Mouse (Mus musculus) heart, embryonic 14.5 days (tissue): Measurements from ENCODE around the gene Gm26938. TPM values are rescaled to one million over a fixed set of nuclear protein-coding genes. Genes with fewer than 3 reads are reported as not detected.

Source experiments
- ATAC-seq: fragments of 200-750 bp; cut with Nextera tagmentation; 2 replicates; pipeline ENCODE4 v1.8.0; 2017; ENCODE audit warnings: low read depth, moderate TSS enrichment; ENCODE audit not compliant: insufficient number of reproducible peaks, insufficient read depth, low FRiP score
- H3K27ac ChIP-seq, 2 experiments: fragments of 200-500 bp in 1 of 2; fragments of 300-500 bp in 1 of 2; sonication (generic) in 1 of 2; replicated peaks in 1 of 2; 2 replicates each; pipeline ENCODE4 v1.5.1; 2012 to 2014; ENCODE audit warnings: low read depth in 2 of 2, low read length in 2 of 2, control low read depth in 1 of 2, mild to moderate bottlenecking in 1 of 2, mixed read lengths in 1 of 2; ENCODE audit not compliant: control insufficient read depth in 1 of 2, insufficient read depth in 1 of 2
- H3K27me3 ChIP-seq: fragments of 300-500 bp; sonication (generic); 2 replicates; pipeline ENCODE4 v1.6.1; 2014; ENCODE audit warnings: mild to moderate bottlenecking, low read length, control low read depth; ENCODE audit not compliant: control insufficient read depth, insufficient read depth
- H3K36me3 ChIP-seq: fragments of 300-500 bp; sonication (generic); 2 replicates; pipeline ENCODE4 v1.6.1; 2014; ENCODE audit warnings: mild to moderate bottlenecking, control low read depth, low read length, mixed read lengths; ENCODE audit not compliant: control insufficient read depth, insufficient read depth
- H3K4me1 ChIP-seq, 2 experiments: fragments of 200-500 bp in 1 of 2; fragments of 300-500 bp in 1 of 2; sonication (generic) in 1 of 2; 2 replicates each; pipeline ENCODE4 v1.6.1; 2012 to 2014; ENCODE audit warnings: low read length in 2 of 2, control low read depth in 1 of 2, mixed read lengths in 1 of 2; ENCODE audit not compliant: control insufficient read depth in 2 of 2, insufficient read depth in 2 of 2
- H3K4me2 ChIP-seq: fragments of 300-500 bp; sonication (generic); 2 replicates; pipeline ENCODE4 v1.6.1; 2014; ENCODE audit warnings: mild to moderate bottlenecking, low read length
- H3K4me3 ChIP-seq, 2 experiments: fragments of 200-500 bp in 1 of 2; fragments of 300-500 bp in 1 of 2; sonication (generic) in 1 of 2; 2 replicates each; pipeline ENCODE4 v1.5.1; 2012 to 2014; ENCODE audit warnings: low read length in 2 of 2, mild to moderate bottlenecking in 2 of 2, control low read depth in 1 of 2, low read depth in 1 of 2, moderate library complexity in 1 of 2; ENCODE audit not compliant: control insufficient read depth in 1 of 2, insufficient read depth in 1 of 2
- H3K9ac ChIP-seq: fragments of 300-500 bp; sonication (generic); 2 replicates; pipeline ENCODE4 v1.6.1; 2014; ENCODE audit warnings: mild to moderate bottlenecking, low read length
- H3K9me3 ChIP-seq: fragments of 300-500 bp; sonication (generic); 2 replicates; pipeline ENCODE4 v1.6.1; 2016; ENCODE audit warnings: low read length, control low read depth; ENCODE audit not compliant: control insufficient read depth
- WGBS: fragments of 180-500 bp; shearing (Covaris S2); extraction: QIAGEN DNeasy Blood & Tissue Kit; methylation state at CpG from one replicate; pipeline ENCODE4 v1.1.7; 2014; 5-methylcytosine and 5-hydroxymethylcytosine counted together
- polyA plus RNA-seq: library from polyadenylated mRNA; unstranded; fragments of >200 nt; fragmentation: Nextera tagmentation; extraction: Ambion mirVana; gene quantifications from 2 replicates; pipeline ENCODE4 v1.2.1, GENCODE M21; 2014

Gene Gm26938
- polyA plus RNA-seq, 1 experiment from 2014 or later, result not detected

- H3K4me2 ChIP-seq, result no peak overlapping the region
- 10% methylated on average over 13 of the region's 13 CpGs for WGBS
- ATAC-seq, result no peak
- H3K9me3 ChIP-seq, result no peaks in the 10 kb centered on the region
- no peak overlapping the region for H3K9ac ChIP-seq
- H3K27me3 ChIP-seq, result peaks cover 25% of the 10 kb centered on the region
- H3K4me3 ChIP-seq, result no peak overlapping the region
- peaks cover 11% of the 10 kb centered on the region in 2 experiments; a peak in 2 of 4 replicates for H3K4me1 ChIP-seq
- no peaks in the 10 kb centered on the region for H3K36me3 ChIP-seq
- no peak overlapping the region for H3K27ac ChIP-seq
Observed at GRCm38 (mm10) chr5:139813963-139814381, 12.2 kb downstream of the Gm26938 start.

- Histone ChIP-seq H3K27me3 (peaks cover 25% of the 10 kb centered on the region), H3K4me1 (peaks cover 11% of the 10 kb centered on the region in 2 experiments; a peak in 2 of 4 replicates), H3K4me3 (no peak overlapping the region), H3K9ac (no peak overlapping the region), H3K36me3 (no peaks in the 10 kb centered on the region), H3K27ac (no peak overlapping the region), H3K9me3 (no peaks in the 10 kb centered on the region), H3K4me2 (no peak overlapping the region)
- no peak for ATAC-seq
- WGBS, result 40% methylated on average over 10 of the region's 10 CpGs
Observed at GRCm38 (mm10) chr5:139813126-139813490, 13.1 kb downstream of the Gm26938 start.

DNA sequence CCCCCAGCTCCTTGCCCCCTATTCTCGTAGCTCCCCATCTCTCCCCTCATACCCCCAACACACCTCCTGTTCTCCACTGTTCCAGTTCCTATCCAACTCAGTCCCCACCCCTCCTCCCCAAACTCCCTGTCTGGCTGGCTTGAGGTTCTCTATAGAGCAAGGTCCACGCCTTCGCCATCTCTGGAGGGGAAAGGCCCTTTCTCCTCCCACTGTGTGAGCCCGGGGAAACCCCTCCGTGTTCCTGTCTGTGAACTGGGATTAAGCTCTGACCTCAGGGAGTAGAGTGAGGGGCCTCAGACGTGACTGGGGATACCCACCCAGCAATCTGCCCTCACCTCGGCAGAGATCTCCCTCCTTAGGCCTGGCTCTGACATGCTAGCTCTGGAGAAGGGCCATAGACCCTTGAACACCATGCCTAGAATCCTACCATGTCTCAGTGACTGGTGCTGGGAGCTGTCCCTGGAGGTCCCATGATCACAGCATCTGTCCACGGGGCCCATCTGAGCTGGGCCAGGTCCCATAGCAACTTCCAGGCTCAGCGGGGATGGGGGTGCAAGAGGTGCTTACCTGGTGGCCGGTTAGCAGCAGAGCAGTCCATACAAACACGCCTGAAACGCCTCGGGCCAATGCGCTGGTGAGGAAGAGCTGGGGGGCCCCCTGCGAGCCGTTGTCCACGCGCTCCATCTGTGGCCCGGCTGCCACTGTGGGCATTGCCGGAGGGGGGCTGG lies 13.6 kb downstream of the Gm26938 start:
- Histone ChIP-seq H3K9me3 (no peaks in the 10 kb centered on the region), H3K36me3 (no peaks in the 10 kb centered on the region), H3K4me2 (no peak overlapping the region), H3K27me3 (peaks cover 25% of the 10 kb centered on the region), H3K4me3 (no peak overlapping the region), H3K9ac (no peak overlapping the region), H3K27ac (no peak overlapping the region), H3K4me1 (peaks cover 11% of the 10 kb centered on the region in 2 experiments; a peak in 2 of 4 replicates)
- no peak for ATAC-seq
- WGBS, result 60% methylated on average over 20 of the region's 20 CpGs

- Histone ChIP-seq H3K4me2 (no peak overlapping the region), H3K27ac (no peak overlapping the region), H3K27me3 (peaks cover 25% of the 10 kb centered on the region), H3K36me3 (no peaks in the 10 kb centered on the region), H3K9me3 (no peaks in the 10 kb centered on the region), H3K9ac (no peak overlapping the region), H3K4me3 (no peak overlapping the region), H3K4me1 (peaks cover 11% of the 10 kb centered on the region in 2 experiments; a peak in 2 of 4 replicates)
- WGBS, result 59% methylated on average over 15 of the region's 15 CpGs
- no peak for ATAC-seq
Observed at GRCm38 (mm10) chr5:139811677-139812397, 14.4 kb downstream of the Gm26938 start.

GRCm38 (mm10) chr5:139809397-139809796 lies 16.8 kb downstream of the Gm26938 start:
- Histone ChIP-seq H3K4me3 (no peak overlapping the region), H3K4me1 (peaks cover 5 to 7% of the 10 kb centered on the region in 2 experiments), H3K36me3 (no peaks in the 10 kb centered on the region), H3K9me3 (no peaks in the 10 kb centered on the region), H3K27ac (no peak overlapping the region), H3K27me3 (peaks cover 19% of the 10 kb centered on the region), H3K4me2 (no peak overlapping the region), H3K9ac (no peak overlapping the region)
- WGBS, result 57% methylated on average over 4 of the region's 4 CpGs
- ATAC-seq, result no peak

DNA sequence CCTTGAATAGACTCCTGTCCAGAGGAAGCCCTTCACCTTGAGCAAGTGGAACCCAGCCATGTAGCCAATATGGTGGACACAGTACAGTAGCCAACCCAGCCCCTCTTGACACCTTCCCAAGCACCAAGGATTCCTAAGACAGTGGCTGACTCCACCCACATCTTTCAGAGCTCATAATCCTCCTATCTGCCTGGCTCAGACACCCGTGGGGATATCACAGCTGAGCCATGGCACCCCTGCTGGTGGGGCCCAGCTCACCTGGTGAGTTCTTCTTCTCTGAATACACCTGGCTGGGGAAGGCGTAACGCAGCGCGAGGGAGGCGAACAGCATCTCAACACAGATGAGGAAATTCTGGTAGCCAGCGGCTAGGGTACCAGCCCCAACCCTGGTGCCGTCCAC lies 20.3 kb downstream of the Gm26938 start:
- Histone ChIP-seq H3K27me3 (no peaks in the 10 kb centered on the region), H3K4me3 (no peak overlapping the region), H3K9ac (no peak overlapping the region), H3K4me2 (no peak overlapping the region), H3K36me3 (peaks cover 20% of the 10 kb centered on the region), H3K9me3 (no peaks in the 10 kb centered on the region), H3K4me1 (peaks cover 15 to 25% of the 10 kb centered on the region in 2 experiments), H3K27ac (no peak overlapping the region)
- WGBS, result 85% methylated on average over 8 of the region's 8 CpGs
- ATAC-seq, result no peak

DNA sequence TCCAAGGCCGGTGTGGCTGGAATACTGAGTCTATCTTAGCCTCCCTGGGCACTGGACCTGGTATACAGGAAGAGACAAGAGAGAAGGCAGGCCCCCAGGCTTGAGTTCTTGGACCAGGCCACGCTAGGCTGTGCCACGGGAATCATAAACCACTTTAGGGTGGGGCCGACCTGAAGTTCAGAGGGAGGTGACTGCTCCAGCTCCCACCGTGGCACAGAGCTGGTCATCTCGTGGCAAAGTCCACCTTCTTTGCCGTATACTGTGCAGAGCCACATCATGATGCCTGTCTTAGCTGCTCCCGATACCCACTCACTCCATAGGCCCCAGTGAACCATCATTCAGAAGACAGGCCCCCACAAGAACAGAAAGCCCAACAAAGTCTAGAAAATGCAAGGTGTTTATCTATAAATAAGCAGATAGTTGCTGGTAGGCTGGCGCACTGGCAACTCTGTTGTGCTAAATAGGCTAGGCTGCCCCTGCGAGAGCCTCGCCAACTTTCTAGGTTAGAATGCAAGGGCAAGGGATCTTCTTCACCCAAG lies 21.6 kb downstream of the Gm26938 start:
- 66% methylated on average over 11 of the region's 11 CpGs for WGBS
- H3K4me3 ChIP-seq, result no peak overlapping the region
- no peak overlapping the region; the same call in 1 of the 2 replicates for H3K9ac ChIP-seq
- H3K4me2 ChIP-seq, result peak overlapping the region; percentile 41; the same call in 1 of the 2 replicates
- peak overlapping the region; percentile 58 to 79 for H3K27ac ChIP-seq
- ATAC-seq, result no peak
- peaks cover 32% of the 10 kb centered on the region for H3K36me3 ChIP-seq
- H3K27me3 ChIP-seq, result no peaks in the 10 kb centered on the region
- peaks cover 17 to 30% of the 10 kb centered on the region in 2 experiments for H3K4me1 ChIP-seq
- H3K9me3 ChIP-seq, result no peaks in the 10 kb centered on the region
